Mouse (Mus musculus) midbrain, embryonic 14.5 days (tissue): ENCODE results near the gene Eml6. TPM values are rescaled to one million over a fixed set of nuclear protein-coding genes. Genes with fewer than 3 reads are reported as not detected.

Experiments used
- polyA plus RNA-seq: library from polyadenylated mRNA; unstranded; fragments of >200 nt; fragmentation: Nextera tagmentation; extraction: Ambion mirVana; gene quantifications from 2 replicates; pipeline ENCODE4 v1.2.1, GENCODE M21; 2014

Gene Eml6
- polyA plus RNA-seq, 1 experiment from 2014 or later: 6.8 TPM

Other genes starting within 250 kb of the Eml6 start
- 0.58 and 0.67 TPM in 2 replicates for gene 4931440F15Rik, start 200.4 kb downstream of the Eml6 start, polyA plus RNA-seq
- 152 and 181 TPM in 2 replicates for gene Sptbn1, start 242.1 kb upstream of the Eml6 start, polyA plus RNA-seq